Mouse (Mus musculus) liver, postnatal 0 days (tissue): ENCODE measurements at regions not wholly inside any gene's neighbourhood (a gene's known extent, or its start where the extent isn't known, plus 50 kb on each side); places are given as distances from the start of the nearest gene placed in this dataset.

Source experiments
- ATAC-seq: fragments of 200-750 bp; cut with Nextera tagmentation; 2 replicates; pipeline ENCODE4 v1.8.0; 2017; ENCODE audit warnings: mild to moderate bottlenecking, moderate library complexity
- DNase-seq: peaks from one replicate; pipeline ENCODE4 v3.0.0-alpha.2; 2016
- H3K27ac ChIP-seq: fragments of 300-500 bp; sonication (generic); 2 replicates; pipeline ENCODE4 v1.5.1; 2014; ENCODE audit warnings: antibody characterized with exemption, moderate library complexity, mild to moderate bottlenecking, low read depth
- H3K27me3 ChIP-seq: fragments of 300-500 bp; sonication (generic); 2 replicates; pipeline ENCODE4 v1.6.1; 2014; ENCODE audit warnings: low read length, control low read depth, mixed read lengths; ENCODE audit not compliant: insufficient read depth
- H3K36me3 ChIP-seq: fragments of 300-500 bp; sonication (generic); replicated peaks from 2 replicates; pipeline ENCODE4 v1.6.1; 2014; ENCODE audit warnings: mild to moderate bottlenecking, control low read depth, low read length, moderate library complexity, mixed read lengths; ENCODE audit not compliant: insufficient read depth
- H3K4me1 ChIP-seq: fragments of 300-500 bp; sonication (generic); 2 replicates; pipeline ENCODE4 v1.6.1; 2014; ENCODE audit warnings: antibody characterized with exemption, mild to moderate bottlenecking, control low read depth; ENCODE audit not compliant: insufficient read depth
- H3K4me2 ChIP-seq: fragments of 300-500 bp; sonication (generic); 2 replicates; pipeline ENCODE4 v1.6.1; 2014; ENCODE audit warnings: low read depth, mild to moderate bottlenecking, low read length, moderate library complexity, mixed read lengths
- H3K4me3 ChIP-seq: fragments of 300-500 bp; sonication (generic); 2 replicates; pipeline ENCODE4 v1.5.1; 2014; ENCODE audit warnings: low read depth, low read length
- H3K9ac ChIP-seq: fragments of 300-500 bp; sonication (generic); replicated peaks from 2 replicates; pipeline ENCODE4 v1.6.1; 2014; ENCODE audit warnings: mild to moderate bottlenecking, moderate library complexity
- H3K9me3 ChIP-seq: fragments of 300-500 bp; sonication (generic); 2 replicates; pipeline ENCODE4 v1.6.1; 2016; ENCODE audit warnings: mild to moderate bottlenecking, control low read depth, low read length, mixed read lengths
- CTCF ChIP-seq: sonication (generic); IDR thresholded peaks from 2 replicates; pipeline ENCODE4 v1.5.1; 2016; ENCODE audit warnings: antibody characterized with exemption, low read depth
- EP300 ChIP-seq: IDR thresholded peaks from 2 replicates; pipeline ENCODE4 v1.6.1; 2016; ENCODE audit warnings: antibody characterized with exemption, low read depth, mild to moderate bottlenecking
- WGBS: fragments of 180-500 bp; shearing (Covaris S2); extraction: QIAGEN DNeasy Blood & Tissue Kit; methylation state at CpG from one replicate; pipeline ENCODE4 v1.1.7; 2014; ENCODE audit not compliant: insufficient replicate concordance; 5-methylcytosine and 5-hydroxymethylcytosine counted together

DNA sequence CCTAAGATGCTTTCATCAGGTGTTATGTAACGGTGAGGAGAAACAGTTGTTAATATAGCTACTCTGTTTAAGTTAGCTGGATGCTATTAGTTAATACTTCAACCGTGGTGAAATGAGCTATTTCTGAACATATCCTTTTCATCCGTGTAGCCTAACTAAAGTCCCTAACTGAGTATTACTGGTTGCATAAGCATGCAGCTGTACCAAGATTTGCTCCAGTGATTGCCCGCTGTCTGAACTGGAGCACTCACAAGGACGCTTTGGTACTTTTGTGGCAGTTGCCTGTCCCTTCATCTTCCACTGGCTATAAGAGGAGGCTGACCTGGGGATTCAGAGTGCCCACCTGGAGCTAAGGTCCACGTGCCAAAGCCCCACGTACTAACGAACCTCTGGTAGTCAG is 65.3 kb upstream of the Lnx1 start:
- Histone ChIP-seq H3K27me3 (no peaks in the 10 kb centered on the region), H3K9ac (no peak overlapping the region), H3K27ac (no peak overlapping the region), H3K9me3 (no peaks in the 10 kb centered on the region), H3K4me3 (no peak overlapping the region), H3K4me2 (no peak overlapping the region), H3K4me1 (no peaks in the 10 kb centered on the region), H3K36me3 (no peaks in the 10 kb centered on the region)
- ATAC-seq (no peak), DNase-seq (no peak)
- TF ChIP-seq CTCF (no peak), EP300 (no peak)
- WGBS: 75% methylated on average over 8 of the region's 8 CpGs

DNA sequence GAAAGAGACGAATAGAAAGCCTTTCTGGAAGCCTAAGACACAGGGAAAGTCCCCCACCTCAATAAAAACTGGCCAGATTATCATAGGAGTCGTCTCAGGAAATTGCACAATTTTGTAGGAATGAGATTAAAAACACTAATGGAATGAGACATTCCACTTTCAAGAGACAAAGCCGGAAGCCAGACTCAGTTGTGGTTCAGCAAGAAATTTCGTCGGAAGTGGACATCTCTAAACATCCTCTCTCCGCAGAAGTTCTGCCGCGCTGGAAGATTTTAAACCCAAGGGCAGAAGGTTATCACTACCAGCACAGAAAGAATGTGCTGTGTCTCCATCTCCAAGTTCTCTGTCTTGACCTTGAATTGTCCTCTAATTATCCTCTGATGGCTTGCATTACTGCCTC is 63.5 kb upstream of the Lnx1 start:
- Histone ChIP-seq H3K4me3 (no peak overlapping the region), H3K4me2 (no peak overlapping the region), H3K9ac (no peak overlapping the region), H3K36me3 (no peaks in the 10 kb centered on the region), H3K27me3 (no peaks in the 10 kb centered on the region), H3K27ac (no peak overlapping the region), H3K4me1 (no peaks in the 10 kb centered on the region), H3K9me3 (no peaks in the 10 kb centered on the region)
- TF ChIP-seq EP300 (no peak), CTCF (no peak)
- WGBS: 55% methylated on average over 8 of the region's 8 CpGs
- no peak for DNase-seq
- no peak for ATAC-seq

DNA sequence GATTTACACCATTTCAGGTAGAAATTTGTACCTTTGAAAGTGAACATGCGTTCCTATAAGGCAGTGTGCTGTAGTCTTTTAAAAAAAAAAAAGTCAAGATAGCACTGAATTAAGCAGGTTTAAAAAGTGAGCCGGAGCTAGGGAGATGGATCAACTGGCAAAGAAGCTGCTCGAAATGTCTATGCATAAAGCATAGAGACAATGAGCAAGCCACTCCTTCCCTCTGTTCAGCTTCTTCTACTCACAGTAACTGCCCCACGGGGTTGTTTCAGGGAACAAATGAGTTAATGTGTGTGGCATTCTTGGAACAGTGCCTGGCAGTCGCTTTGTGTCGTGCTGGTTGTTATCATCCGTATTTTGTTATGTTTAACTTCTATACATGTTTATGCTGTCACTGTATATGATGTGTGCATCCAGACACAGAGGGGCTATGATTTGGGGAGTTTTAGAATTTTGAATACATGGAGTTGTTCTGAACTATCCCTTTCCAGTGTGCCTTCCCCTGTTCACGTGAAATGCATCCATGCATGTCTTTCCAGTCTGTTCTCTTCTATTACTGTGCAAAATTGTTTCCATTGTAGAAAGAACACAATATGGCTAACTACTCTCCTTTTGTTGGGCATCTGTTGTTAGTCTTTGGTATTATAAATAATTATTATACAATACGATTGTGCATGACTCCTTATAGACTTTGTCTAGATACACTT is 62.5 kb upstream of the Lnx1 start:
- no peaks in the 10 kb centered on the region for H3K4me1 ChIP-seq
- H3K36me3 ChIP-seq: no peaks in the 10 kb centered on the region
- H3K27me3 ChIP-seq: no peaks in the 10 kb centered on the region
- DNase-seq: no peak
- H3K4me2 ChIP-seq: no peak overlapping the region
- WGBS: 67% methylated on average over 9 of the region's 9 CpGs
- ATAC-seq: no peak
- no peak overlapping the region for H3K9ac ChIP-seq
- H3K9me3 ChIP-seq: no peaks in the 10 kb centered on the region
- no peak overlapping the region for H3K4me3 ChIP-seq
- TF ChIP-seq EP300 (no peak), CTCF (no peak)
- no peak overlapping the region for H3K27ac ChIP-seq

DNA sequence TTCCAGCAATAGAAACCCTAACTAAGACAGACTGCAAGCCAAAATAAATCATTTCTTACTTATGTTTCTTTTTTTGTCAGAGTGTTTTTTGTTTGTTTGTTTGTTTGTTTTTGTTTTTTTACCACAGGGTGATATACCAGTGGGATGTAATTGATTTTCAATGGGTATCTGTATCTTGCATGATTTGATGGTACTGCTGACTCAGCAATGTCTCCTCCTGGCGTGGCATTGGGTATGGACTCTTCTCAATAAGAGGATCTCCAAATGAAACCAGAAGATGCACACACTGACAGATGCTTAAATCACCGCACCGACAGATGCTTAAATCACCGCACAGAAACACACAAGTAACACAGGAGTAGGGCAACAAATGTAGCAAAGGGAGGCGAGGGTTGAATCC is 54.8 kb upstream of the Lnx1 start:
- Histone ChIP-seq H3K36me3 (no peaks in the 10 kb centered on the region), H3K4me2 (no peak overlapping the region), H3K9ac (no peak overlapping the region), H3K9me3 (no peaks in the 10 kb centered on the region; the same call in 1 of the 2 replicates), H3K27ac (no peak overlapping the region), H3K4me1 (no peaks in the 10 kb centered on the region), H3K4me3 (no peak overlapping the region), H3K27me3 (no peaks in the 10 kb centered on the region)
- WGBS: 82% methylated on average over 5 of the region's 5 CpGs
- TF ChIP-seq EP300 (no peak), CTCF (no peak)
- no peak for DNase-seq
- no peak for ATAC-seq

DNA sequence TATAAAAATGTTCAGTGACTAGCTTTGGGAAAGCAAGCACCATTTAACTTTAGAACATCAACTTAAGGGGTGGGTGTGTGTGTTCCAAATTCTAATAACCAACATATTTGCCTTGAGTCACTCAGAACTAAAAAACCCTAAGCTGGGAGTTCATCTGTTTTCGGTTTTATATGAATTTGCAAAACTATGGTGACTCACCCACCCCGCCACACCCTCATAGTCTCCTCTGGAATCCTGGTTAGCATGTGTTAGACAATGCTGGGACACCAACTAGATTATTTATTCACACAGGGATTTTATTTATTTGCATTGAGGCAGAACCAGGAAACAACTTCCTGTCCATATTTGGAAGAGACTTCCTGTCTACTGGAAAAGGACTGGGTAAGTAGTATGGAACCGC is 50.2 kb upstream of the Lnx1 start:
- ATAC-seq (no peak), DNase-seq (no peak)
- TF ChIP-seq CTCF (no peak), EP300 (no peak)
- H3K9ac ChIP-seq: no peak overlapping the region
- H3K36me3 ChIP-seq: no peaks in the 10 kb centered on the region
- WGBS: 83% methylated on average over 3 of the region's 3 CpGs
- H3K4me3 ChIP-seq: no peak overlapping the region
- no peak overlapping the region for H3K4me2 ChIP-seq
- no peaks in the 10 kb centered on the region; the same call in 1 of the 2 replicates for H3K9me3 ChIP-seq
- H3K4me1 ChIP-seq: no peaks in the 10 kb centered on the region
- H3K27me3 ChIP-seq: no peaks in the 10 kb centered on the region
- H3K27ac ChIP-seq: no peak overlapping the region
